Mouse (Mus musculus): ENCODE data around the gene S1pr5. TPM values are rescaled to one million over a fixed set of nuclear protein-coding genes. Genes with fewer than 3 reads are reported as not detected.

The S1pr5 gene
- polyA plus RNA-seq, 1 experiment from 2014 or later: not detected

DNA sequence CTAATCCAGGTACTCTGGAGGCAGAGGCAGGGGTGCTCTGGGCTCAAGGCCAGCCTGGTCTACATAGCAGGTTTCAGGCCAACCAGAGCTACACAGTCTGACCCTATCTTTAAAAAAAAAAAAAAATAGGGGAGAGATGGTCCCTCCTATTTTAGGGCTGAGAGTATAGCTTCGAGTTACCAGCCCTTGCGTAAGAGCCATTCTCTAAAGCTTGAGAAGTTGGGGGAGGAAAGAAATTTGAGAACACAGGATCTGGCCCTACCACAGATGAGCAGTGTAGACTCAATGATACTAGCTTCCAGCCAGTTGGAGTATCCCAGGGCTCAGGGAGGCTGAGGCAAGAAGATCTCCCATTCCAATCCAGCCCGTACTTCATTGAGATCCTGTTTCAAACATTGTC is 54.5 kb downstream of the S1pr5 start:
- Histone ChIP-seq H3K79me2 (ENCODE audit: inconsistent target) (no peaks in the 10 kb centered on the region), H3K27ac (no peak overlapping the region), H3K4me3 (ENCODE audit: inconsistent target) (no peak overlapping the region), H3K36me3 (ENCODE audit: inconsistent target) (peaks cover 21% of the 10 kb centered on the region)
- 76% methylated on average over 3 of the region's 3 CpGs for WGBS (ENCODE audit: missing documents)

Other genes with a start within 250 kb of the S1pr5 start
- gene Mrpl4, start 245.7 kb downstream of the S1pr5 start, polyA plus RNA-seq (2018): 27.9 to 56.9 TPM (median 50.5 TPM) in 3 replicates
- 35.3 to 116 TPM (median 39.2 TPM) in 3 replicates for gene Icam1, start 232.5 kb downstream of the S1pr5 start, polyA plus RNA-seq (2018)
- not detected in 3 replicates for gene Icam4, start 219.1 kb downstream of the S1pr5 start, polyA plus RNA-seq (2018)
- gene Icam5, start 216.4 kb downstream of the S1pr5 start, polyA plus RNA-seq (2018): 0.04 to 0.12 TPM (median 0.09 TPM) in 3 replicates
- not detected in 3 replicates for gene Zglp1, start 181.3 kb downstream of the S1pr5 start, polyA plus RNA-seq (2018)
- gene Gm49373, start 175.3 kb downstream of the S1pr5 start, polyA plus RNA-seq (2018): 0.22 TPM in 1 of 3 replicates, not detected in the others
- 22.6 to 65.1 TPM (median 36.6 TPM) in 3 replicates for gene Fdx1l, start 174.8 kb downstream of the S1pr5 start, polyA plus RNA-seq (2018)
- 0.88 to 8.1 TPM (median 2.0 TPM) in 3 replicates for gene Gm38431, start 156.4 kb downstream of the S1pr5 start, polyA plus RNA-seq (2018)
- 24.3 to 37.8 TPM (median 28.2 TPM) in 3 replicates for gene Raver1, start 156.4 kb downstream of the S1pr5 start, polyA plus RNA-seq (2018)
- gene Tyk2, start 117.2 kb downstream of the S1pr5 start, polyA plus RNA-seq (2018): 22.8 to 47.7 TPM (median 23.6 TPM) in 3 replicates
- 166 to 206 TPM (median 199 TPM) in 3 replicates for gene Cdc37, start 98.5 kb downstream of the S1pr5 start, polyA plus RNA-seq (2018)
- gene Pde4a, start 82.7 kb downstream of the S1pr5 start, polyA plus RNA-seq (2018): 6.5 to 7.1 TPM (median 6.8 TPM) in 3 replicates
- gene Keap1, start 9.1 kb downstream of the S1pr5 start, polyA plus RNA-seq (2018): 27.5 to 46.5 TPM (median 35.7 TPM) in 3 replicates
- 4.0 to 14.4 TPM (median 12.6 TPM) in 3 replicates for gene Atg4d, start 16.9 kb upstream of the S1pr5 start, polyA plus RNA-seq (2018)
- gene Kri1, start 39.5 kb upstream of the S1pr5 start, polyA plus RNA-seq (2018): 26.4 to 51.5 TPM (median 40.3 TPM) in 3 replicates
- 6.1 to 12.6 TPM (median 9.8 TPM) in 3 replicates for gene Cdkn2d, start 43.0 kb upstream of the S1pr5 start, polyA plus RNA-seq (2018)
- not detected in 3 replicates for gene Ap1m2, start 63.9 kb upstream of the S1pr5 start, polyA plus RNA-seq (2018)
- gene Slc44a2, start 72.3 kb upstream of the S1pr5 start, polyA plus RNA-seq (2018): 23.3 to 39.4 TPM (median 32.8 TPM) in 3 replicates
- 35.3 to 40.5 TPM (median 35.7 TPM) in 3 replicates for gene Ilf3, start 119.4 kb upstream of the S1pr5 start, polyA plus RNA-seq (2018)
- 6.1 to 12.6 TPM (median 9.4 TPM) in 3 replicates for gene Qtrt1, start 163.4 kb upstream of the S1pr5 start, polyA plus RNA-seq (2018)
- gene Dnm2, start 176.5 kb upstream of the S1pr5 start, polyA plus RNA-seq (2018): 101 to 145 TPM (median 112 TPM) in 3 replicates

Measured in macrophage (primary cell).